In the genomic region with DNA sequence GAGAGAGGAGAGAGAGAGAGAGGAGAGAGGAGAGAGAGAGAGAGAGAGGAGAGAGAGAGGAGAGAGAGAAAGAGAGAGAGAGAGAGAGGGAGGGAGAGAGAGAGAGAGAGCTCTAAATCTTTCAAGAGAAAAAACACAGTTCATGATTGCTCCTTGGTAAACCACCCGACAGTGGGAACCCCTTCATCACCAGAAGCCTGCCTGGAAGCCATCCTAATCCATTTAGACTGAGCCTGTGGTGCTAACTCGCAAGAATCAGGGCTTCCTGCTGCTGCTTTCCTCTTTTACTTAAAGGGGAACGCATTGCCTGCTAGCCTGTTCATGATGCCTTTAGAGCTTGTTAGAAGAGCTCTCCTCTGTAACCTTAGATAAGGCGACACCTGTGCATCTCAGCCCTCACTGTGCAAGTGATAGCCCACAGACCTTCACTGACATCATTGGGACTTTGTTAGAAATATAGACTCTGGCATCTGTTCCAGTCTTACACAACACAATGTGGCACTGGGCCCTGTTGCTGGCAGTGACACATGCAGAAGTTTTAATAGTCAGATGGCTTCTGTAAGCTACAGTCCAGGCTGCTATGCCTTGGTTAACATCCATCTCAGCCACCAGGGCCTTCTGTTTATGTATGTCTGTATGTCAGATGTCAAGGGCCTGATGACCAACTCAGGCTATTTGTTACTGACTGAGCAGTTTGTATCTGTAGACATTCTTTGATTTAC, we compare ENCODE assay signal across 15 mouse cellular contexts. TPM values are rescaled to one million over a fixed set of nuclear protein-coding genes. Genes with fewer than 3 reads are reported as not detected.
DNase-seq lines count a peak whose midpoint lies in the region; ATAC-seq and TF ChIP-seq lines count a peak whose summit lies in the region.
"Had no signal": no experiment of that assay in that cellular context is flagged by ENCODE, and none has a peak within 500 bp of the region (broad histone marks: within the 10 kb centered on the region; RNA-seq: fewer than 3 reads in every experiment).

No protein-coding gene starts in this region.

- peak; percentile 45 for DNase-seq in gastrocnemius, adult 18-20 months (ENCODE audit: low spot score)
- DNase-seq in gastrocnemius, postnatal 25 days = no peak
- DNase-seq in liver, postnatal 0 days = peak; percentile 25
- DNase-seq in liver = no peak
- peak; percentile 67 for DNase-seq in adipocyte (ENCODE audit: low spot score)
- peak; percentile 37 for DNase-seq in brain, adult 2 months (ENCODE audit: low read depth, low spot score)
- no peak for DNase-seq in ovary, postnatal 14 days (ENCODE audit: low spot score)
- DNase-seq: cerebellum, adult 11 months; heart, postnatal 14 days; kidney, adult 2 months; midbrain, embryonic 14.5 days; thymus, postnatal 36 days had no signal

- no peak for TF ChIP-seq CTCF in liver, postnatal 0 days (IDR thresholded peaks at IDR 0.05; ENCODE audit: low read depth)

- H3K4me3 ChIP-seq in liver, postnatal 0 days (ENCODE audit: low read depth, low read length) = no peak overlapping the region

- no peaks in the 10 kb centered on the region for H3K36me3 ChIP-seq in liver, postnatal 0 days (replicated peaks; ENCODE audit: insufficient read depth, low read length)

- H3K27me3 ChIP-seq in liver, postnatal 0 days (ENCODE audit: insufficient read depth, low read length) = no peaks in the 10 kb centered on the region
- H3K27me3 ChIP-seq: CH12.LX had no signal

- no peak for TF ChIP-seq EP300 in liver, postnatal 0 days (IDR thresholded peaks at IDR 0.05; ENCODE audit: low read depth)

- no peak overlapping the region for H3K27ac ChIP-seq in liver, postnatal 0 days (ENCODE audit: low read depth)

- no peak overlapping the region for H3K4me2 ChIP-seq in liver, postnatal 0 days (ENCODE audit: low read depth, low read length)

- no peaks in the 10 kb centered on the region for H3K4me1 ChIP-seq in liver, postnatal 0 days (ENCODE audit: insufficient read depth)

- no peaks in the 10 kb centered on the region for H3K9me3 ChIP-seq in liver, postnatal 0 days (ENCODE audit: low read length)

- WGBS in liver, postnatal 0 days (ENCODE audit: insufficient replicate concordance) = 26% methylated on average over 4 of the region's 4 CpGs

- no peak overlapping the region for H3K9ac ChIP-seq in liver, postnatal 0 days (replicated peaks)

- no peak for ATAC-seq in liver, postnatal 0 days
- ATAC-seq in activated CD4-positive, CD25-positive, alpha-beta regulatory T cell, adult 4 months = no peak
- ATAC-seq: hindbrain, embryonic 16.5 days had no signal

RNA-seq across cellular contexts. Expression of gene Pamr1, which starts 8.2 kb away (rescaled TPM):
- total RNA-seq in gastrocnemius, adult 18-20 months (2021) = 10 to 100 TPM in 1 of 2 experiments, 1 to 10 TPM in 1; 6.3 to 12.2 TPM
- total RNA-seq in gastrocnemius, postnatal 25 days (2021) = 1 to 10 TPM; 4.7 to 6.9 TPM
- polyA plus RNA-seq in liver, postnatal 0 days (2015; fragmentation: Nextera tagmentation; extraction: Ambion mirVana) = 5.1 and 6.2 TPM in 2 replicates
- not detected for polyA plus RNA-seq in activated CD4-positive, CD25-positive, alpha-beta regulatory T cell, adult 4 months (2017; shearing (Covaris generic))

Comparison
In these comparisons a context has a peak if more than half of its experiments do, and no peak if none do; other contexts are left out.
1. DNase-seq: peak in gastrocnemius, adult 18-20 months (single experiment), liver, postnatal 0 days (single experiment), adipocyte (single experiment) and brain, adult 2 months (single experiment); none in gastrocnemius, postnatal 25 days (single experiment), liver (single experiment) and ovary, postnatal 14 days (single experiment).